ENCODE assay signal across 4 mouse cellular contexts in genomic region chr17:87655616-87656015, GRCm38 (mm10). TPM values are rescaled to one million over a fixed set of nuclear protein-coding genes. Genes with fewer than 3 reads are reported as not detected.
"Had no signal": no experiment of that assay in that cellular context is flagged by ENCODE, and none has a peak within 500 bp of the region (broad histone marks: within the 10 kb centered on the region; RNA-seq: fewer than 3 reads in every experiment).

No protein-coding gene starts in this region.

RNA-seq across cellular contexts. Expression of gene Epcam, which starts 19.8 kb away (rescaled TPM):
- total RNA-seq: left cerebral cortex, postnatal 36 days; megakaryocyte progenitor cell, adult 5-6 weeks had no signal
- polyA plus RNA-seq: macrophage, myocyte had no signal
